Mouse (Mus musculus) limb, embryonic 14.5 days (tissue): ENCODE measurements around the gene Rhebl1. TPM values are rescaled to one million over a fixed set of nuclear protein-coding genes. Genes with fewer than 3 reads are reported as not detected.

Experiments used
- ATAC-seq: fragments of 200-750 bp; cut with Nextera tagmentation; 2 replicates; pipeline ENCODE4 v1.8.0; 2017; ENCODE audit warnings: low read depth, moderate number of reproducible peaks, moderate TSS enrichment; ENCODE audit not compliant: low FRiP score
- DNase-seq: peaks from one replicate; pipeline ENCODE4 v3.0.0-alpha.2; 2015; ENCODE audit warnings: low spot score
- H3K27ac ChIP-seq: fragments of 300-500 bp; sonication (generic); replicated peaks from 2 replicates; pipeline ENCODE4 v1.5.1; 2014; ENCODE audit warnings: low read depth, mild to moderate bottlenecking, low read length, moderate library complexity, mixed read lengths
- H3K27me3 ChIP-seq: fragments of 300-500 bp; sonication (generic); 2 replicates; pipeline ENCODE4 v1.6.1; 2014; ENCODE audit warnings: low read length, mixed read lengths; ENCODE audit not compliant: control insufficient read depth, insufficient read depth
- H3K36me3 ChIP-seq: fragments of 300-500 bp; sonication (generic); 2 replicates; pipeline ENCODE4 v1.6.1; 2014; ENCODE audit warnings: mild to moderate bottlenecking, low read length, moderate library complexity, mixed read lengths; ENCODE audit not compliant: control insufficient read depth, insufficient read depth
- H3K4me1 ChIP-seq: fragments of 300-500 bp; sonication (generic); 2 replicates; pipeline ENCODE4 v1.6.1; 2014; ENCODE audit warnings: antibody characterized with exemption, low read length, mixed read lengths; ENCODE audit not compliant: control insufficient read depth, insufficient read depth
- H3K4me2 ChIP-seq: fragments of 300-500 bp; sonication (generic); replicated peaks from 2 replicates; pipeline ENCODE4 v1.6.1; 2014; ENCODE audit warnings: low read depth, mild to moderate bottlenecking, low read length, moderate library complexity; ENCODE audit not compliant: severe bottlenecking
- H3K4me3 ChIP-seq: fragments of 300-500 bp; sonication (generic); replicated peaks from 2 replicates; pipeline ENCODE4 v1.5.1; 2014; ENCODE audit warnings: low read length
- H3K9ac ChIP-seq: fragments of 300-500 bp; sonication (generic); 2 replicates; pipeline ENCODE4 v1.6.1; 2014; ENCODE audit warnings: mild to moderate bottlenecking, low read depth, low read length, moderate library complexity; ENCODE audit not compliant: severe bottlenecking
- H3K9me3 ChIP-seq: fragments of 300-500 bp; sonication (generic); 2 replicates; pipeline ENCODE4 v1.6.1; 2016; ENCODE audit warnings: low read length; ENCODE audit not compliant: control insufficient read depth
- POLR2A ChIP-seq: fragments of 200-500 bp; IDR thresholded peaks from 2 replicates; pipeline ENCODE4 v1.8.0; 2012; ENCODE audit warnings: inconsistent platforms, mild to moderate bottlenecking, moderate library complexity, borderline replicate concordance; ENCODE audit not compliant: insufficient read depth, insufficient read length; ENCODE audit errors: extremely low read depth
- WGBS: fragments of 180-500 bp; shearing (Covaris S2); extraction: QIAGEN DNeasy Blood & Tissue Kit; methylation state at CpG from one replicate; pipeline ENCODE4 v1.1.7; 2014; 5-methylcytosine and 5-hydroxymethylcytosine counted together
- polyA plus RNA-seq, 2 experiments: library from polyadenylated mRNA; depleted of rRNA in 1 of 2; stranded (reverse) in 1 of 2; unstranded in 1 of 2; fragments of >200 nt; fragmentation: Nextera tagmentation in 1 of 2; extraction: Ambion mirVana in 1 of 2; gene quantifications; 2 replicates each; pipeline versions ENCODE4 v1.2.1 to v1.2.3; 2012 to 2014

Rhebl1 gene
- polyA plus RNA-seq, 2 experiments: 12.0 to 14.5 TPM

DNA sequence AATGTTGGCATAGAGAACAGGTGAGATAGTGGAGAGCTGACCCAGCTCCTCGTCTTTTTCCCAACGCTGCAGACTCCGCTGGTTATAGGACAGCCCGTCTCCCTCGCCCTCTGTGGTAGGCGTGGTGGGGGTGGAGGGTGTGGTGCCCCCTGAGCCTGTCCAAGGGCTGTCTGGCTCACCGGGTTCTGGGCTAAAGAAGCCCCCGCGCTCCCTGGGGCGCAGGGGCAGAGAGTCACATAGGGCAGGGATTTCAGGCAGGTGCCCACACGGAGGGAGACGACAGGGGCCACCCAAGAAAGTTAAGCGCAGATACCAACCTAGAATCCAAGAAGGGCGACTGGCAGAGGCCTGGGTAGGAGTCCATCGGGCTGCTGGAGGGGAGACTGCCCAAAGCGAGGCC is 40.1 kb downstream of the Rhebl1 start:
- Histone ChIP-seq H3K9me3 (no peaks in the 10 kb centered on the region), H3K27ac (no peak overlapping the region), H3K4me1 (no peaks in the 10 kb centered on the region), H3K27me3 (no peaks in the 10 kb centered on the region), H3K9ac (no peak overlapping the region), H3K36me3 (peaks cover 100% of the 10 kb centered on the region), H3K4me3 (no peak overlapping the region), H3K4me2 (no peak overlapping the region)
- DNase-seq: no peak
- 92% methylated on average over 16 of the region's 16 CpGs for WGBS
- TF ChIP-seq POLR2A: no peak
- ATAC-seq: no peak

DNA sequence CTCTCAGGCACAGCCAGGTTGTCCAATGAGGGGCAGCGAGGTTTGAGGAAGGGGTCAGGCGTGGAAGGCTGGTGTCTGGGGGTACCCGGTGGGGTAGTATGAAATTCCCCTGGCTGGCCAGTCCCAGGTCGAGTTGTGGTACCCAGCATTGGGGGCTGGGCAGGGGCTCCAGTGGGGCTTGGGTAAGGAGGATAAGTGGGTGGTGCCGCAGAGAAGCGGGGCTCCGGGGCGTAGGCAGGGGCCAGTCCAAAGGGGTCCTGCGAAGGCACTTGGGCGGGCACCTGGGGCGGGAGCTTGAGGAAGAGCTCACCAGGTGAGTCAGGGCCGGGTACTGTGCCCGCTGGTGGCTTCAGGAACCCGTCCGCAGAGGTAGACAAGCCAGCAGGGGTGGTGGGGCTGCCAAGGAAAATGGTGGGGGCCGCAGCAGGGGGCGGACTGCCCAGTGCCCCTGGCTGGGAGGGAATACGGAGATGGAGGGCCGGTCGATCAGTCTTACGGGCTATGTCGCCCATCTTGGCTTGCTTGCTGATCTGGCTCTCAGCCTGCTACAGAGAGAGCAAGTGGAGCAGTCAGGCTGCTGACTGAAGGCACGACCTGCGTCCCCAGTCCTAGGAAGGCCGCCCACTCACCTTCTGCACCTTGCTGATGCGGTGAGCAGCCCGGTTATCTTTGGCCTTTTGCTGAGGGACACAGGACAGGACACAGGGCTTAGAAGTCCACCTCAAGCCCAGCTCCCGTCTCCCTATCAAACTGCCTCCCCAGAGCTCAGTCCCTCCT is 41.0 kb downstream of the Rhebl1 start:
- WGBS: 91% methylated on average over 25 of the region's 28 CpGs
- H3K4me1 ChIP-seq: no peaks in the 10 kb centered on the region
- H3K4me3 ChIP-seq: no peak overlapping the region
- no peaks in the 10 kb centered on the region for H3K27me3 ChIP-seq
- no peak for DNase-seq
- H3K9me3 ChIP-seq: no peaks in the 10 kb centered on the region
- no peak overlapping the region for H3K4me2 ChIP-seq
- H3K27ac ChIP-seq: no peak overlapping the region
- H3K9ac ChIP-seq: no peak overlapping the region
- peaks cover 100% of the 10 kb centered on the region for H3K36me3 ChIP-seq
- no peak for ATAC-seq
- no peak for TF ChIP-seq POLR2A

DNA sequence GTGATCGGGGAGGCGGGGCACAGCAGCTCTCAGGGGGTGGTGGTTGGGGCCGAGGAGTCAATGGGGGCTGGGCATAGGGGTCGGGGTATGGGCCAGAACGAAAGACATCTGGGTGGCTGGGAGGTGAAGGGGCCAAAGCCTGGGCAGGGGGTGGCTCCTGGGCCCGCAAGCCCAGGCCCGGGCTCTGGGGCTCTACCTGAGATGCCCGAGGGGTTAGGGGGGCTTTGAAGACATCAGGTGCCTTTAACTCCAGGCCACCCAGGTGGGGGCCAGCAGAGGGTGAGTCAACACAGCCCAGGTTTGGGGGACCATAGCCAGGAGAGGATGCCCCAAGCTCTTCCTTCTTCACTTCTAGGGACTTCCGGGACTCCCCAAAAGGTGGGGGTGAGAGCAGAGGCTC is 41.6 kb downstream of the Rhebl1 start:
- H3K9me3 ChIP-seq: no peaks in the 10 kb centered on the region
- no peak overlapping the region for H3K27ac ChIP-seq
- 92% methylated on average over 7 of the region's 9 CpGs for WGBS
- DNase-seq: no peak
- ATAC-seq: no peak
- no peak overlapping the region for H3K4me3 ChIP-seq
- H3K4me2 ChIP-seq: no peak overlapping the region
- TF ChIP-seq POLR2A: no peak
- H3K4me1 ChIP-seq: no peaks in the 10 kb centered on the region
- no peak overlapping the region for H3K9ac ChIP-seq
- no peaks in the 10 kb centered on the region for H3K27me3 ChIP-seq
- peaks cover 100% of the 10 kb centered on the region for H3K36me3 ChIP-seq

DNA sequence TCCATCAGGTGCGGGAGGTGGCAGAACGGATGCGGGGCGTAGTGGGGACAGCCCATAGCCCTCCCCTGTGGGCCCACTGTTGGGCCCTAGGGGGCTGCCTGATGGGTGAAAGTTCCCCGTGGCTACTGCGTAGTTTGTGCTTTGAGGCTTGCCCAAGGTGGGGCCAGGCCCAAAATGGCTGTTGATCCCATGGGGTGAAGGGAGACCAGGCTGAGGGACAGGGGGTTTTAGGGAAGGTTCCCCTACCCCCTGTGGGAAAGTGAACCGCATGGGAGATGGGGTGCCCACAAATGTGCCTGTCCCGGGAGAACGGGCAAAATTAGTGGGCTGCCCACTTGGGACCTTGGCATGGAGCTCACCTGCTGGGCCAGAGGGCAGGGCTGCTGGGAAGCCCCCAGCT is 42.3 kb downstream of the Rhebl1 start:
- no peak for TF ChIP-seq POLR2A
- H3K27ac ChIP-seq: no peak overlapping the region
- no peaks in the 10 kb centered on the region for H3K9me3 ChIP-seq
- no peaks in the 10 kb centered on the region for H3K4me1 ChIP-seq
- DNase-seq (no peak), ATAC-seq (no peak)
- WGBS: 95% methylated on average over 9 of the region's 9 CpGs
- H3K9ac ChIP-seq: no peak overlapping the region
- no peak overlapping the region for H3K4me3 ChIP-seq
- no peaks in the 10 kb centered on the region for H3K27me3 ChIP-seq
- peaks cover 100% of the 10 kb centered on the region for H3K36me3 ChIP-seq
- H3K4me2 ChIP-seq: no peak overlapping the region

DNA sequence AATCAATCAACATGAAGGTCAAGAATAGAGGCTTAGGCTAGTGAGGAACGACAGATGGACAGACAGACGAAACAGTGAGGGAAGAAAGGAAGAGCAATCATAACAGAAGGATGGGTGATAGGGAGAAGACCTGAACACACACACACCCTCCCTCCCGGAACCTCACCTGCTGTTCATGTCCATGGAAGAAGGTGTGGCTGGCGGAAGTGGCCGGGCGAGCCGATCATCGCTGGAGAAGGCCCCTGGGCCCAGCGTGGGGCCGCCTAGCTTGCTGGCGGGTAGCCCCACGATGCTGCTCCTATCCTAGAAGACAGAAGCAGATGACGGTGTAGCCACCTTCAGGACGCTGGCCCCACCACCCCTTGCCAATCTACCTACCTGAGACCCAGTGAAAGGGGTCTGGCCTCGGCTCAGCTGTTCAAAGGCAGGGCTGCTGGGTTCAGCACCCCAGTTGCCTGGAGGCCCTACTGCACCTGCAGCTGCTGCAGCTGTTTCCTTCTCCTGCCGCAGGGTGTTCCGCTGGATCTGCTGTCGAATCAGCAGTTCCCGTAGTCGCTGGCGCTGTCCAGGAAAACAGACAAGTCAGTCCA is 43.0 kb downstream of the Rhebl1 start:
- Histone ChIP-seq H3K27ac (no peak overlapping the region), H3K4me2 (no peak overlapping the region), H3K9me3 (no peaks in the 10 kb centered on the region), H3K36me3 (peaks cover 100% of the 10 kb centered on the region), H3K4me3 (no peak overlapping the region), H3K9ac (no peak overlapping the region), H3K27me3 (no peaks in the 10 kb centered on the region), H3K4me1 (no peaks in the 10 kb centered on the region)
- 92% methylated on average over 21 of the region's 21 CpGs for WGBS
- DNase-seq (no peak), ATAC-seq (no peak)
- no peak for TF ChIP-seq POLR2A
